Mouse (Mus musculus): ENCODE results near the gene Olfml3. TPM values are rescaled to one million over a fixed set of nuclear protein-coding genes. Genes with fewer than 3 reads are reported as not detected.

Olfml3 gene
- polyA plus RNA-seq, 1 experiment from 2014 or later = 27.7 TPM

DNA sequence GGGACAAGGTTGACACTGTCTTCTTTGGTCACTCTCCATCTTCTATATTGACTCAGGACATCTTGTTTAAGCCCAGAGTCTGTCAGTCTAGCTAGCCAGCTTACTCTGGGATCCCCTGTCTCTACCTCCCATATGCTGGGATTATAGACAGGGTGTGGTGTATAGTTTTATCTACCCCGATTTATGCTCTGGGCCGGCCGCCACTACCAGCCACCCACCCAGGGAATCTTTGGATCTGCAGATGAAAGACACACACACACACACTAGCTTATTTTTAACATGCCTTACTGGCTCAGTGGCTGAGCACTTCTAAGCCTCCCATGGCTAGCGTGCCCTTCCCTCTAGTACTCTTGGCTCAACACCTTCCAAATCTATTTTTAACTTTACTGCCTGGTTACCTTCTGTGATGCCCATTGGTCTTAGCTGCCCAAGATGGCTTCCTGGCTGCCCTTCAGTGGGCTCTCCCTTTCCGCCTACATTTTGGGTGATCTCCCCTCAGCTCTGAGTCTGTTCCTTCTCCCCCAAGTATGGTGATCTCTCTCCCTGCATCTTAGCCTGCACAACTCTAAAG, 28.2 kb downstream of the Olfml3 start:
- Histone ChIP-seq H3K27me3 (ENCODE audit: control insufficient read depth, insufficient read depth, low read length) (no peaks in the 10 kb centered on the region), H3K36me3 (ENCODE audit: control insufficient read depth, insufficient read depth, low read length) (no peaks in the 10 kb centered on the region), H3K4me1 (ENCODE audit: control insufficient read depth, insufficient read depth, low read length) (no peaks in the 10 kb centered on the region), H3K27ac (replicated peaks; ENCODE audit: low read depth, low read length) (no peak overlapping the region), H3K9ac (ENCODE audit: low read length) (no peak overlapping the region), H3K4me3 (ENCODE audit: low read depth, low read length) (no peak overlapping the region), H3K4me2 (ENCODE audit: low read depth, severe bottlenecking) (no peak overlapping the region), H3K9me3 (ENCODE audit: control insufficient read depth, low read length) (no peaks in the 10 kb centered on the region)
- DNase-seq (ENCODE audit: low spot score) (no peak), ATAC-seq (ENCODE audit: insufficient number of reproducible peaks, low FRiP score, low TSS enrichment, low read depth) (no peak)
- WGBS = 90% methylated on average over 5 of the region's 5 CpGs

DNA sequence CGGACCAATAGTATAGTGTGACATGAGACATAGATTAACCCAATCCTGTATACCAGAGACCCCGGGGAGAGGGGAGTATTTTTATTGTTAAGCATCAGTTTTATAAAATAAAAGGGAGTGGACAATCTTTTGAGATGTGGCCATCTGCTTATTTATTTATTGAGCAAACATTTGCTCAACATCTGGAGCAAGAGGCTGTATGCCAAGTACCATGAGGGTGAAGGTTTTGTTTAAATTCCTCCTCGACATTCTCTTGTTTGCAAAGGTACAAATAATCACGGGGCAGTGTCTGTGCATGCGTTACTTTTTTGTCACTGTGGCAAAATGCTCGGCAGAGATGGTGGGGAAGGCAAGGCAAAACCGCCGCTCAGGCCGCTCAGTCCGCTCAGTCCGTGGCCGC, 32.4 kb downstream of the Olfml3 start:
- 92% methylated on average over 12 of the region's 12 CpGs for WGBS

DNA sequence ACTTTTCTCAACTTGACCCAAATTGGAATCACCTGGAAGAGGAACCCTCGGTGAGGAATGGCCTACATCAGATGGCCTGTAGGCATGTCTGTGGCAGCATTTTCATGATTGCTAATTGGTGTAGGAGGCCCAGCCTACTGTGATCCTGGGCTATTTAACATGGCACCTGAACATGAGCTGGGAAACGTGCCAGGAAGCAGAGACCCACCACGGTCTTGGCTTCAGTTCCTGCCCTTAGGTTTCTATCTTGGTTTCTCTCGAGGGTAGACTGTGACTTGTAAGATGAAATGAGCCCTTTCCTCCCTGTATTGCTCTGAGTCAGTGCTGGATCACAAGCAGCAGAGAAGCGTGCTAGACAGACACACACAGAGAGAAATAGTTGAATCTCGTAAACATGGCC, 33.1 kb downstream of the Olfml3 start:
- H3K27ac ChIP-seq (replicated peaks; ENCODE audit: low read depth, low read length) = no peak overlapping the region
- WGBS = 73% methylated on average over 6 of the region's 6 CpGs
- DNase-seq (ENCODE audit: low spot score) = no peak

More for the DNA sequence above, 32.4 kb downstream of the Olfml3 start:
- H3K27ac ChIP-seq (replicated peaks; ENCODE audit: low read depth, low read length) = no peak overlapping the region
- H3K4me2 ChIP-seq (ENCODE audit: low read depth, severe bottlenecking) = no peak overlapping the region
- no peaks in the 10 kb centered on the region for H3K9me3 ChIP-seq (ENCODE audit: control insufficient read depth, low read length)
- H3K27me3 ChIP-seq (ENCODE audit: control insufficient read depth, insufficient read depth, low read length) = no peaks in the 10 kb centered on the region
- H3K36me3 ChIP-seq (ENCODE audit: control insufficient read depth, insufficient read depth, low read length) = no peaks in the 10 kb centered on the region
- no peak for ATAC-seq (ENCODE audit: insufficient number of reproducible peaks, low FRiP score, low TSS enrichment, low read depth)
- no peaks in the 10 kb centered on the region for H3K4me1 ChIP-seq (ENCODE audit: control insufficient read depth, insufficient read depth, low read length)
- DNase-seq (ENCODE audit: low spot score) = no peak
- H3K9ac ChIP-seq (ENCODE audit: low read length) = no peak overlapping the region
- no peak overlapping the region for H3K4me3 ChIP-seq (ENCODE audit: low read depth, low read length)

DNA sequence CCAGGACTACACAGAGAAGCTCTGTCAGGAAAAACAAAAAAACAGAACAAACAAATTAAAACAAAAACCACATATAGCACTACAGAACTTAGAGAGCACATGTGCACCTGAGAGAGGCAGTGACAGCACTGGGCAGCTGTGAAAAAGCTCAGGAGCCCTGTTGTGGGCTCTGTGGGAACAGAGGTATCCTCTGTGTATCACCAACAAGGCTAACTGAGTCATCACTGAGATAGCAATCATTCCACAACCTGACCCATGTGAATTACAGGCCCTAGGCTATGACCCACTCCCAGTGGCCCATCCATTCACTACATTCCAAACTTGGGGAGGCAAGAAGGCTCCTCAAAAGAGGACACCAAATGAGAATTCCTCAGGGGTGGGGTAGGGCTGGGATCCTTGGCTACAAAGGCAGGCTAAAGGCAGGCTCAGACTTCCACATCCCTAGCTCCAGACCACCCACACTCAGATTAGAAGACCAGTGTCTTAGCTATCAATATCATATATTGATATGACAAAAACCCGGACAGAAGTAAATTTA, 41.3 kb downstream of the Olfml3 start:
- Histone ChIP-seq H3K4me1 (ENCODE audit: control insufficient read depth, insufficient read depth, low read length) (no peaks in the 10 kb centered on the region), H3K27ac (replicated peaks; ENCODE audit: low read depth, low read length) (no peak overlapping the region), H3K9ac (ENCODE audit: low read length) (no peak overlapping the region), H3K4me3 (ENCODE audit: low read depth, low read length) (no peak overlapping the region), H3K4me2 (ENCODE audit: low read depth, severe bottlenecking) (no peak overlapping the region), H3K9me3 (ENCODE audit: control insufficient read depth, low read length) (no peaks in the 10 kb centered on the region), H3K36me3 (ENCODE audit: control insufficient read depth, insufficient read depth, low read length) (no peaks in the 10 kb centered on the region), H3K27me3 (ENCODE audit: control insufficient read depth, insufficient read depth, low read length) (no peaks in the 10 kb centered on the region)
- DNase-seq (ENCODE audit: low spot score) (no peak), ATAC-seq (ENCODE audit: insufficient number of reproducible peaks, low FRiP score, low TSS enrichment, low read depth) (no peak)
- WGBS = 86% methylated on average over 1 of the region's 1 CpGs

More for the DNA sequence above, 33.1 kb downstream of the Olfml3 start:
- no peaks in the 10 kb centered on the region for H3K36me3 ChIP-seq (ENCODE audit: control insufficient read depth, insufficient read depth, low read length)
- H3K9ac ChIP-seq (ENCODE audit: low read length) = no peak overlapping the region
- ATAC-seq (ENCODE audit: insufficient number of reproducible peaks, low FRiP score, low TSS enrichment, low read depth) = no peak
- no peak overlapping the region for H3K4me3 ChIP-seq (ENCODE audit: low read depth, low read length)
- H3K9me3 ChIP-seq (ENCODE audit: control insufficient read depth, low read length) = no peaks in the 10 kb centered on the region
- H3K4me2 ChIP-seq (ENCODE audit: low read depth, severe bottlenecking) = no peak overlapping the region
- H3K27me3 ChIP-seq (ENCODE audit: control insufficient read depth, insufficient read depth, low read length) = no peaks in the 10 kb centered on the region
- no peaks in the 10 kb centered on the region for H3K4me1 ChIP-seq (ENCODE audit: control insufficient read depth, insufficient read depth, low read length)

DNA sequence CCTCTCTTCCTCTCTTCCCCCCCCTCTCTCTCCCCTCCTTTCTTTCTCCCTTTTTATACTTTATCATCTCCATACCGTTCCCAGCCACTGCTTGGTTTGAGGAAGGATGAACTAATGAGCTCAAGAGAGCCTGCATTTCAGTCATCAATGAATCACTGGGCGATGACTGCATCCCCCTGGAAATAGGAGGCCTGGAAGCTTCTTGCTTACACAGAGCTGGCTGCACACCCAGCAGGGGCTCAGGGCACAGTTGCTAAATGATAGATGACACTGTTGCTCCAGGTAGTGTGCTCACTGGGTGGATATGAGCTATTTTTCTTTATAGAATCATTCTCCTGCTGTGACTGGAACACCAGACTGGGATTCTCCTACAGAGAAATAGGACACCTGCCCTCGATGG, 42.2 kb downstream of the Olfml3 start:
- H3K9ac ChIP-seq (ENCODE audit: low read length) = no peak overlapping the region
- H3K4me1 ChIP-seq (ENCODE audit: control insufficient read depth, insufficient read depth, low read length) = no peaks in the 10 kb centered on the region
- H3K27me3 ChIP-seq (ENCODE audit: control insufficient read depth, insufficient read depth, low read length) = no peaks in the 10 kb centered on the region
- ATAC-seq (ENCODE audit: insufficient number of reproducible peaks, low FRiP score, low TSS enrichment, low read depth) = no peak
- H3K4me3 ChIP-seq (ENCODE audit: low read depth, low read length) = no peak overlapping the region
- no peak for DNase-seq (ENCODE audit: low spot score)
- no peak overlapping the region for H3K27ac ChIP-seq (replicated peaks; ENCODE audit: low read depth, low read length)
- H3K9me3 ChIP-seq (ENCODE audit: control insufficient read depth, low read length) = no peaks in the 10 kb centered on the region
- H3K4me2 ChIP-seq (ENCODE audit: low read depth, severe bottlenecking) = no peak overlapping the region
- 65% methylated on average over 3 of the region's 3 CpGs for WGBS
- H3K36me3 ChIP-seq (ENCODE audit: control insufficient read depth, insufficient read depth, low read length) = no peaks in the 10 kb centered on the region

DNA sequence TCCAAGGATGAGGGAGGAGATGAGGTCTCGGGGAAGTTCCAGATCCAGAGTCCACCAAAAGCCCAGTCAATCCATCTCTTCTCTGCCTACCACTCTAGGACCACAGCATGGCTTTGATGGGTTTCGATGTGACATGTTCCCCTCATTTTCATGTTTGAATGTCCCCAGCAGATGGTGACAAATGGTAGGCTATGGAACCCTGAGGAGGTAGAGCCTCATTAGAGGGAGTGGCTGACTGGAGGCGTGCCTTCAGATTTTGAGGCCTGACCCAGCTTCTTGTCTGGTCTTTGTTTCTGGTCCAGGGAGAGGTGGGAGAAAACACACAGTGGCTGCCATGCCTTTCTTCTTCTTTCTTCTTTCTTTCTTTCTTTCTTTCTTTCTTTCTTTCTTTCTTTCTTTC, 47.3 kb downstream of the Olfml3 start:
- Histone ChIP-seq H3K27me3 (ENCODE audit: control insufficient read depth, insufficient read depth, low read length) (no peaks in the 10 kb centered on the region), H3K9me3 (ENCODE audit: control insufficient read depth, low read length) (no peaks in the 10 kb centered on the region), H3K4me1 (ENCODE audit: control insufficient read depth, insufficient read depth, low read length) (no peaks in the 10 kb centered on the region), H3K4me3 (ENCODE audit: low read depth, low read length) (no peak overlapping the region), H3K36me3 (ENCODE audit: control insufficient read depth, insufficient read depth, low read length) (no peaks in the 10 kb centered on the region), H3K9ac (ENCODE audit: low read length) (no peak overlapping the region), H3K27ac (replicated peaks; ENCODE audit: low read depth, low read length) (no peak overlapping the region), H3K4me2 (ENCODE audit: low read depth, severe bottlenecking) (no peak overlapping the region)
- WGBS = 82% methylated on average over 3 of the region's 3 CpGs
- DNase-seq (ENCODE audit: low spot score) (no peak), ATAC-seq (ENCODE audit: insufficient number of reproducible peaks, low FRiP score, low TSS enrichment, low read depth) (no peak)

DNA sequence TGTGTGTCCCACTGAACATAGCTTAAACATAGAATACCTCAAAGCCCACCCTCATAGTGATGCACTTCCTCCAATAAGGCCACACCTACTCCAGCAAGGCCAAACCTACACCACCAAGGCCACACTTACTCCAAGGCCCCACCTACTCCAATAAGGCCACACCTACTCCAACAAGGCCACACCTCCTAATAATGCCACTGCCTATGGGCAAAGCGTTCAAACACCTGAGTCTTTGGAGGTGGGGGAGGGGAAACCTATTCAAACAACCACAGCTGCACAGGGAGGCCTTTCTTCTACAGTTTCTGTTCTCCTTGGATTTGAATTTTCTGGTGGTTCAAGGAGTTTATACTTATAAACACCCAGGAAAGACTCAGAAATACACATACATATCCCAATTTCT, 48.8 kb downstream of the Olfml3 start:
- H3K4me2 ChIP-seq (ENCODE audit: low read depth, severe bottlenecking) = no peak overlapping the region
- no peaks in the 10 kb centered on the region for H3K4me1 ChIP-seq (ENCODE audit: control insufficient read depth, insufficient read depth, low read length)
- no peaks in the 10 kb centered on the region for H3K9me3 ChIP-seq (ENCODE audit: control insufficient read depth, low read length)
- H3K27me3 ChIP-seq (ENCODE audit: control insufficient read depth, insufficient read depth, low read length) = no peaks in the 10 kb centered on the region
- no peaks in the 10 kb centered on the region for H3K36me3 ChIP-seq (ENCODE audit: control insufficient read depth, insufficient read depth, low read length)
- H3K4me3 ChIP-seq (ENCODE audit: low read depth, low read length) = no peak overlapping the region
- ATAC-seq (ENCODE audit: insufficient number of reproducible peaks, low FRiP score, low TSS enrichment, low read depth) (no peak), DNase-seq (ENCODE audit: low spot score) (no peak)
- WGBS = 86% methylated on average over 1 of the region's 1 CpGs
- no peak overlapping the region for H3K27ac ChIP-seq (replicated peaks; ENCODE audit: low read depth, low read length)
- no peak overlapping the region for H3K9ac ChIP-seq (ENCODE audit: low read length)

DNA sequence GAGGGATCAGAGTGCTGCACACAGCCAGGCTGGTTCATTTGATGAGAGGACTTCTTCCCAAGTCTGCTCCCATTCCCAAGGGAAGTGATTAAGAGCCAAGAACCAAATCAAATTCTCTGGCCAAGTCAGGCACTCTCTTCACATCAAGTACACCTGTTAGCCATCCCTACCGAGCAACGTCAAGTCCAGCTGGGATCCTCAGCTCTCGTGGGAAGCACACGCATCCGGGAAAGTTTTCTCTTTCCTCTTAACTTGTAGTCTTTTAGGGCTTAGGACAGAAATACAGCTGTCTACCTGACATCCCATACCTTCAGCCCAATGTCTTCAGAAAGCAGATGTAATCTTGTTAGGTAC, 53.9 kb downstream of the Olfml3 start:
- Histone ChIP-seq H3K9ac (ENCODE audit: low read length) (no peak overlapping the region), H3K36me3 (ENCODE audit: control insufficient read depth, insufficient read depth, low read length) (no peaks in the 10 kb centered on the region), H3K4me2 (ENCODE audit: low read depth, severe bottlenecking) (peak overlapping the region; percentile 27; the same call in 1 of the 2 replicates), H3K4me3 (ENCODE audit: low read depth, low read length) (no peak overlapping the region), H3K27me3 (ENCODE audit: control insufficient read depth, insufficient read depth, low read length) (no peaks in the 10 kb centered on the region), H3K4me1 (ENCODE audit: control insufficient read depth, insufficient read depth, low read length) (peaks cover 8% of the 10 kb centered on the region), H3K9me3 (ENCODE audit: control insufficient read depth, low read length) (no peaks in the 10 kb centered on the region), H3K27ac (replicated peaks; ENCODE audit: low read depth, low read length) (no peak overlapping the region)
- no peak for ATAC-seq (ENCODE audit: insufficient number of reproducible peaks, low FRiP score, low TSS enrichment, low read depth)
- 28% methylated on average over 5 of the region's 5 CpGs for WGBS
- no peak for DNase-seq (ENCODE audit: low spot score)

Data from limb, embryonic 11.5 days (tissue).